Mouse (Mus musculus) gastrocnemius, adult 2 months (tissue): ENCODE data around the gene Gm10309. TPM values are rescaled to one million over a fixed set of nuclear protein-coding genes. Genes with fewer than 3 reads are reported as not detected.

Source experiments
- DNase-seq: peaks from one replicate; pipeline ENCODE4 v3.0.0; 2022
- H3K27ac ChIP-seq: fragments of 200-600 bp; 2 replicates; pipeline ENCODE4 v1.8.1; 2022; ENCODE audit warnings: mild to moderate bottlenecking
- H3K4me3 ChIP-seq: fragments of 200-600 bp; 2 replicates; pipeline ENCODE4 v1.8.1; 2022; ENCODE audit warnings: mild to moderate bottlenecking, moderate library complexity
- CTCF ChIP-seq: fragments of 200-600 bp; IDR thresholded peaks from 2 replicates; pipeline ENCODE4 v1.8.1; 2022; ENCODE audit warnings: antibody characterized with exemption, mild to moderate bottlenecking, moderate library complexity
- intact Hi-C: fragments of 180-260 bp; cut with DNase I; formaldehyde crosslinking; loops from one replicate; pipeline ENCODE4 v1.15.1; 2025
- total RNA-seq, 2 experiments: library from RNA; stranded (reverse); gene quantifications; 2 replicates each; pipeline ENCODE4 v1.2.3; 2021

Gene Gm10309
- total RNA-seq, 2 experiments from 2014 or later = 0.13 to 0.22 TPM

- intact Hi-C loops = no loop called here
- no peak overlapping the region for H3K27ac ChIP-seq
- no peak for TF ChIP-seq CTCF
- H3K4me3 ChIP-seq = no peak overlapping the region
- no peak for DNase-seq
These were observed 22.3 kb upstream of the Gm10309 start for GRCm38 (mm10) chr17:86527298-86527697.

DNA sequence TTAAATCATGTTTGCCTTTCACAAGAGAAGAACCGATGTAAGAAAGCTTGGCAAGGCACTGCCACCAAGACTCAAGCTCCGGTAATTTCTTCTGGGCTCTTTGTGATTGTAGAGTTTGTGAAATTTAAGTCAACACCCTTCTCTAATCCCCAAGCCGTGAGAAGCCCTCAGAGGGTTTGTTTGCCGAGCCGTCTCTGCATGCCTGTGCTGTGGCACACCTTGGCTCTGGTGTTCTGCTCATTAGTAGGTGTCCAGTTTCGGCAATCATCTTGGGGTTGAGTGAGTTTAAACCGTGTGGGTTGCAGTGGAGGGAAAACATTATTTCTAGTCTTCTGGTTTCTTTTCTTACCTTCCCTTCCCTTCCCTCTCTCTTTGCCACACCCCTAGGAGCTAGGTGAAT, 21.0 kb upstream of the Gm10309 start:
- intact Hi-C loops = no loop called here
- DNase-seq = no peak
- H3K4me3 ChIP-seq = no peak overlapping the region
- TF ChIP-seq CTCF = no peak
- H3K27ac ChIP-seq = no peak overlapping the region

- DNase-seq = no peak
- no peak for TF ChIP-seq CTCF
- no peak overlapping the region for H3K4me3 ChIP-seq
- intact Hi-C loops = no loop called here
- no peak overlapping the region for H3K27ac ChIP-seq
These were observed 20.0 kb upstream of the Gm10309 start for GRCm38 (mm10) chr17:86525075-86525474.

GRCm38 (mm10) chr17:86523843-86524242, 18.8 kb upstream of the Gm10309 start:
- intact Hi-C loops = no loop called here
- DNase-seq = no peak
- H3K27ac ChIP-seq = no peak overlapping the region
- no peak for TF ChIP-seq CTCF
- H3K4me3 ChIP-seq = no peak overlapping the region

GRCm38 (mm10) chr17:86523374-86523773, 18.3 kb upstream of the Gm10309 start:
- H3K4me3 ChIP-seq = no peak overlapping the region
- DNase-seq = no peak
- intact Hi-C loops = no loop called here
- no peak overlapping the region for H3K27ac ChIP-seq
- no peak for TF ChIP-seq CTCF

DNA sequence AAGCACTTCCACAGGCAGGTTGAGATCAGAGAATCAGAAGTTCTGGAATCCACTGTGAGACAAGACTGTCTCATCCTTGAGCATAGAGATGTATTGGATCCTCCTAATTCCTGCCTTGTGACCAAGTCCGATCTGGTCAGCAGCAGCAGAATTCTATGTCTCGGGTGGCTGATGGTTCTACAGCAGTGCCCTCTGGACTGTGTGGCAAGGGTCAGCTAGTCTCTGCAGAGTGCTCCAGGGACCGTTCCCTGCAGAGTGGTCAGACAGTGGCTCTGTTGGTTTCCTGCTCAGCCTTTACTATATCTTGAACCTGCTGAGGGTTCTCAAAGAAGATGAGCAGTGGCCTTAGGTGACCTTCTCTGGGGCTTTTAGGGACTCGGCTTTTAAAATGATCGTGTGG, 17.6 kb upstream of the Gm10309 start:
- no peak for DNase-seq
- no peak for TF ChIP-seq CTCF
- intact Hi-C loops = no loop called here
- H3K4me3 ChIP-seq = no peak overlapping the region
- no peak overlapping the region for H3K27ac ChIP-seq

DNA sequence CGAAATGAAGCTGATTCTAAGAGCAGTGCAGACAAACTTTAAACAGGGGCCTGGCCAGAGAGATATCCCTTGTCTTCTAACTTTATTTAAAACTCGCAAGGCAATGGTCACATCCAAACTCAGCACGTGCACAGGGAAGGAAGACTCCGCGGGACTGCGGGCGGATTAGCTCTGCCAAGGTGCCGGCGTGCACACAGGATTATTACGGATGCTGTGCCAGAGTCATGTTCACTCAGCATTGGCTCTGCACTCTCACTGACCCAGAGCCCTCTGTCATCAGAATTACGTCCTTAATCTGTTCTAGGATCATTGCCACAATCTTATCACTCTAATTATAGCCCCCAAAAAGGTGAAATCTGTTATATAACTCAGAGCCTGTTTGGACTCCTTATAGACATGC, 16.2 kb upstream of the Gm10309 start:
- no peak overlapping the region for H3K27ac ChIP-seq
- no peak for TF ChIP-seq CTCF
- peak; percentile 47 for DNase-seq
- intact Hi-C loops = no loop called here
- H3K4me3 ChIP-seq = no peak overlapping the region

DNA sequence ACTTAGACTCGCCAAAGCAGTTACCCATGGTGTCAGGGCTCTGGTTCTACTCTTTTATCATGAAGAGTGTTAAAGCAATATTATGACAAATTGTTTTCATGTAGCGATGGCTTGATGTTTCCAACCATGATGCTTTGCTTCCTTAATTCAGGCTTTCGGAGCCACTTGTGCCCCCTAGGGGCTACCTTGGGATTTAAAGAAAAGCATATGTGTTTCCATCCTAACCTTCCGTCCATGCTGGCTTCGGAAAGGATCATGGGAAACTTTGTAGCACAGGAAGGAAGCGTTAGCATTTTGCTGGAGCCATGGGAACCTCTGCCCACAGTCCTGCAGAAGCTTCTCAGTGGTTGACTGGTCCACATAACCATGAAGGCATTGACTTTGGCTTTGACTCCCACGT, 13.6 kb upstream of the Gm10309 start:
- H3K4me3 ChIP-seq = no peak overlapping the region
- no peak; the same call in 1 of the 2 replicates for TF ChIP-seq CTCF
- DNase-seq = no peak
- H3K27ac ChIP-seq = peak overlapping the region; percentile 8; the same call in 1 of the 2 replicates
- intact Hi-C loops = no loop called here

DNA sequence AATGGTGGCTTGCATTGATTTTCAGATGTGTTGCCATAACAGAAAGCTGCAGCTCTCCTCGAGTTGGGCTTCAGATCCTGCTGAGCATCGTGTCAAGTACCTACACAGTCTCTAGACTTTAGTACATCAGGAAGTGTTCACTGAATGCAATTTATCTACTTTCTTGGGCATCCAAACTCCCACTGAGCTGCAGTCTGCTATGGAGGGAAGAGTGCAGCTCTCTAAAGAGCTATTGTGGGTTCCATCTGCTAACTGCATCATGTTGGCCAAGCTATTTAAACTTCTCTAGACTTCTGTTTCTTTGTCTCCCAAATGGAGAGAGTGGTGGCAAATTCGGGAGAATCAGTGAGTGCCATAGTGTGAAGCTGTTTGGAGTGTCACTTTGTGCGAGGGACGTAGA, 11.6 kb upstream of the Gm10309 start:
- no peak for DNase-seq
- TF ChIP-seq CTCF = no peak
- intact Hi-C loops = no loop called here
- H3K4me3 ChIP-seq = no peak overlapping the region
- H3K27ac ChIP-seq = no peak overlapping the region

DNA sequence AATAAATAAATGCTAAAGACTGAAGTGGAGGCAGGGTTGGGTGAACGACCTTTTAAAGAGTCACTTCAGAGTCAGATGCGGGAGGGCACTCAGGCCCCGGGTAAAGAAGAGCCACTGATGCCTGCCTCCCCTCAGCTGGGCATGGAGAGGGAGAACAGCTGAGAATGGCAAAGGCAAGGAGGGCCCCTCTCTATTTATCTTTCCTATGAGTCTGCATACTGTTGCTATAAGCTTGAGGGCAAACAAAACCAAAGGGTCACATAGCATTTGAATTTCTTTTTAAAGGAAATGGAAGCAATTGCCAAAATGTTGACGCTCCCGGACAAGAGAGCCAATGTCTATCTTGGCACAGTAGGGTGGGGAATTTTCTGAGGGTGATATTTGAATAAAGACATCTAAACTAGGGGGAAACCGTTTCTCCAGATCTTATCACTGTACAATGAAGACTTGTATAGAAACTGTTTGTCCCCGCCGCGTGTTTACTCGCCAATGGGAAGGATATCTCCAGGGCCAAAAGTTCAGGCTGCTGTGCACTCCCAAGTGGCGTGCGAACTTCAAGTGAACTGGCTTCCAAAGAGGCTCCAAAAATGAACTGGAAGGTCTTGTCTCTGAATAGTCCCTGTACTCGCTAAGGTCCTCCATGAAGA, 10.1 kb upstream of the Gm10309 start:
- TF ChIP-seq CTCF = no peak
- intact Hi-C loops = no loop called here
- H3K4me3 ChIP-seq = no peak overlapping the region
- DNase-seq = no peak
- H3K27ac ChIP-seq = peak overlapping the region; percentile 48

DNA sequence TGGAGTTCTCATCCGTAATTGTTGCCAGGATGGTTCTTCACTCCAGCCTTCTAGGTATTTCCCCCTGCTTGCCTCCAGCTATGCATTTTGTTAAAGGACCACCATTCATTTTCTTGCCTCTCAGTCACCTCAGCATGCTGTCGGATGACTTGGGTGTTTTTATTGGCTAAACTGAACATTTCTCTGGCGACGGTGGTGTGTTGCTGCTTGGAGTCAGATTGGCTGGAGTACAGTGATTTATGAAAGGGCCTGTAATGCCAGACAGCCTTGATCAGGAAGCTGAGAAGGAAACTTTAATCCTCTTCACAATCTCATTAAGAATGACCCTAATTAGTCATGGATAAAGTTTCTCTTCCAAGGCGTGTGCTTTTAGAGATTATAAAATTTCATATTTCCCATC, 4.8 kb upstream of the Gm10309 start:
- DNase-seq = no peak
- H3K4me3 ChIP-seq = no peak overlapping the region

GRCm38 (mm10) chr17:86508212-86508490, 3.1 kb upstream of the Gm10309 start:
- intact Hi-C loops = no loop called here
- DNase-seq = no peak

More for the DNA sequence above, 4.8 kb upstream of the Gm10309 start:
- intact Hi-C loops = no loop called here
- TF ChIP-seq CTCF = no peak
- H3K27ac ChIP-seq = peak overlapping the region; percentile 9

DNA sequence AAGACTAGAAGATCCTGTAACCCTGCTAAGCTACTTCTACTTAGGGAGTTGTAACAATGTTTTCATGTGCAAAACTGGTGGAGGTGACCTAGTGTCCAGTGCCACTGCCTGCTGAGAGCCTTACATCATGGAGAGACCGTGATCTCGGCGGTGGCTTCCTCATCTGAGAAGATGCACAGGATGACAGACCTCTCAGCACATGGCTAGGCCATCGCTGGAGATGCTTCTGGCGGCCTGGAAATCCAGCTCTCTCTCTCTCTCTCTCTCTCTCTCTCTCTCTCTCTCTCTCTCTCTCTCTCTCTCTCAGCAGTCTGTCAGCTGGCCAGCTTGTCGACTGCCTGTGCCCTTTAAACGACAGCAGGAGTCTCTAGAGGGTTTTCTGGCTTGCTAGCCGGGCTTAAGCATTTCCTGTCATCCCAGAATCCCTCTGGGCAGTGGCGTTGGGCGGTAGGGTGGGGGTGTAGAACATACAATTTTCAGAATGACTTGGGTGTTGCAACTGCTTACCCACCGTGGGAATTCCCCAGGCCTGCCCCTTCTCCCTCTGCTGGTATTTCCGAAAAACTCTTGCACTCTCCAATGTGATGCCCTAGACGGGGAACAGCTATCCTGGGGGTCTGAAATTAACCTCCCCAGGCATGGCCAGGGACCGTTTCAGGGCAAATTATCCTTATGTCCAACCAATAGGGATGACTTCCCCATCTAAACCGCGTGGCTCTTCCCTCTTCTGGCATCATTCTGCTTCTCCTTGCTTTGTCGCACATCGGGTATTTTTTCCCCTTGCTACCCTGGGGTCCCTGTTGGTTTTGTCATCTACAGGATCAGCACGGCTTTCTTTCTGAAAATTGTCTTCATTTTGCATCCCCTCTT, 2.5 kb upstream of the Gm10309 start:
- intact Hi-C loops = no loop called here
- H3K27ac ChIP-seq = peak overlapping the region; percentile 84
- no peak for TF ChIP-seq CTCF
- H3K4me3 ChIP-seq = no peak overlapping the region; the same call in 1 of the 2 replicates
- peak; percentile 64 for DNase-seq

More at GRCm38 (mm10) chr17:86508212-86508490, 3.1 kb upstream of the Gm10309 start:
- Histone ChIP-seq H3K27ac (peak overlapping the region; percentile 84), H3K4me3 (no peak overlapping the region)
- no peak for TF ChIP-seq CTCF
